Mouse (Mus musculus) MEL (cell line): ENCODE measurements at regions not wholly inside any gene's neighbourhood (a gene's known extent, or its start where the extent isn't known, plus 50 kb on each side); places are given as distances from the start of the nearest gene placed in this dataset.

ENCODE experiments used
- CTCF ChIP-seq, 3 experiments: IDR thresholded peaks in 2 of 3; conservative IDR thresholded peaks in 1 of 3; 2 replicates each; pipeline ENCODE4 v1.5.1; 2011 to 2012; ENCODE audit warnings: low read length in 3 of 3, low read depth in 2 of 3, mild to moderate bottlenecking in 2 of 3, improper control_type of control experiment in 1 of 3, inconsistent platforms in 1 of 3, mixed read lengths in 1 of 3, moderate library complexity in 1 of 3; ENCODE audit not compliant: control insufficient read depth in 1 of 3, insufficient read depth in 1 of 3, poor library complexity in 1 of 3, severe bottlenecking in 1 of 3
- TAL1 ChIP-seq: IDR thresholded peaks from 2 replicates; pipeline ENCODE4 v1.6.1; 2012; ENCODE audit warnings: mild to moderate bottlenecking, inconsistent platforms, low read length, moderate library complexity, mixed read lengths
- TCF12 ChIP-seq: IDR thresholded peaks from 2 replicates; pipeline ENCODE4 v1.6.1; 2014; ENCODE audit warnings: low read depth, mild to moderate bottlenecking, inconsistent platforms, low read length, improper control_type of control experiment, moderate library complexity

GRCm38 (mm10) chr17:3936361-3936760, 240.3 kb upstream of the Nox3 start:
- no peak for TF ChIP-seq TCF12
- TF ChIP-seq TAL1: no peak
- no peak for TF ChIP-seq CTCF (IDR thresholded peaks at IDR 0.05 in 2 of 3, conservative IDR thresholded peaks at IDR 0.05 in 1 of 3; ENCODE audit: control insufficient read depth in 1 of 3, insufficient read depth in 1 of 3, low read depth in 2 of 3, low read length in 3 of 3, poor library complexity in 1 of 3, severe bottlenecking in 1 of 3)
